Mouse (Mus musculus): Measurements from ENCODE around the gene Gins2.

DNA sequence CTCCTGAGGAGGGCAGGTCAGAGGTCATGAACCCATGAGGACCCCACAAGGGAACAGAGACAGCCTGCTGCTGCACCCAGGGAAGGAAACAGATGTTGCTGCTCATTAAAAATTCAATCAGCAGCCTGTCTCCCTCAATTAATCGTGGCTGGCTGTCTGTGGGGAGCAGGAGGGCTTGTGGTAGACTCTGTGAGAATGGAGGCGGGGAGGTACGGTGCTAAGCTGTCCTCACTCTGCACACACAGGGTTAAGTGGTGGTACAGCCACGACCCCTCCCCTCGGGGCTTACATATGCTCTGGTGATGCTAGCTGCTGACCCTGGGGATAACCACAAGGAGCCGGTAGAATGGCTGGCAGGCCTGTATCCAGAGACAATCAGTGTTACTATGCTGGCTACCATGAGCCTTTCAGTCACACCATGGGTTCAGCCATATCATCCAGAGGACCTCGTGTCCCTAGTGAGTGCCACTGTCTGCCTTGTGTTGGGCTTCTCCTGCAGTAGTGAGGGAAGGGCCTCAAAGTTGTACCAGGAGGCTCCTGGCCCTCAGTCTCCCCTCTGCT lies 23.9 kb downstream of the Gins2 start:
- TF ChIP-seq TCF12 (IDR thresholded peaks at IDR 0.05; ENCODE audit: insufficient read depth, poor library complexity, severe bottlenecking) (no peak), POLR2A (IDR thresholded peaks at IDR 0.05; ENCODE audit: insufficient read length, low read depth) (no peak)
